Mouse (Mus musculus): Measurements from ENCODE around the gene Pakap. TPM values are rescaled to one million over a fixed set of nuclear protein-coding genes. Genes with fewer than 3 reads are reported as not detected.
A peak's percentile ranks its signal among the peaks of the same experiment; 100 is the strongest.

Pakap gene
- polyA plus RNA-seq, 1 experiment from 2014 or later, result 12.6 TPM

GRCm38 (mm10) chr4:57845031-57845431 lies 277.1 kb downstream of the Pakap start:
- peak overlapping the region; percentile 48 for H3K9ac ChIP-seq
- H3K4me3 ChIP-seq (replicated peaks; ENCODE audit: low read length), result peak overlapping the region; percentile 23
- no peaks in the 10 kb centered on the region for H3K27me3 ChIP-seq (ENCODE audit: control insufficient read depth, insufficient read depth, low read length)
- WGBS, result under 1% methylated on average over 10 of the region's 10 CpGs
- no peaks in the 10 kb centered on the region for H3K9me3 ChIP-seq (ENCODE audit: control insufficient read depth, low read length)
- no peak for DNase-seq (ENCODE audit: low spot score)
- ATAC-seq (ENCODE audit: low FRiP score), result peak; percentile 57; the same call in 1 of the 2 replicates
- H3K36me3 ChIP-seq (replicated peaks; ENCODE audit: control insufficient read depth, insufficient read depth), result no peaks in the 10 kb centered on the region
- H3K4me1 ChIP-seq (replicated peaks; ENCODE audit: control insufficient read depth, insufficient read depth, low read length), result peaks cover 6% of the 10 kb centered on the region; the same call in 1 of the 2 replicates
- H3K4me2 ChIP-seq (replicated peaks), result peak overlapping the region; percentile 31
- peak overlapping the region; percentile 72 for H3K27ac ChIP-seq

DNA sequence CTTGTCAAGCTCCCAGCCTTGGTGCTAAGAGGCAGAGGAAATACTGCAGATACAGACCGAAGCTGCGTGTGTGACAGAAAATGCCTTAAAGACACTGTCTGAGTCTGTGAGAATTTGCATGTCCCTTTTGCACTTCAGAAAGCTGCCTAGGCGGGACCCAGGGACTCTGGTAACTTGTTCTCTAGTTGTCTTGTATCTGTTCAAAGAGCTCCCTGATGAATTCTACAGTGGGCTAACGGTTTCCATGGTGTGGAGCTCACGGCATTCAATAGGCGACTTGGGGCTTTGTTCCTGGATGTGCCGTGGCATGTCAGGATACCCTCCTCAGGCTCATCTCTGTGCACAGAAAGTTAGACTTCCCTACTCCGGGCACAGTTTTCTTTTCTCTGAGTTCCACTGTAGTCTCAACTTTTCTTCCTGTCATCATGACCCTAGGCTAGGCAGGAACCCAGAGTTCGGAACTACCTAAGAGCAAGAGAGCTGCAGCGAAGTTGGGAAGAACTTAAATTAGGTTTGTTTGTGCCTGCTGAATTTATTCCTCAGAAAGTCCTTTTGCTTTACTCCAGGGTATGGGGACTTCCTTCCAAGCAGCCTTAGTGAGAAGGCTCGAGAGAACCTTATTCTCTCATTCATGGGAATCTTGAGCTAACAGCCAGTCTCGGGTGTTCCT lies 277.7 kb downstream of the Pakap start:
- Histone ChIP-seq H3K4me3 (replicated peaks; ENCODE audit: low read length) (peak overlapping the region; percentile 23), H3K4me1 (replicated peaks; ENCODE audit: control insufficient read depth, insufficient read depth, low read length) (peaks cover 6% of the 10 kb centered on the region; the same call in 1 of the 2 replicates), H3K27ac (peak overlapping the region; percentile 72), H3K9ac (peak overlapping the region; percentile 48), H3K36me3 (replicated peaks; ENCODE audit: control insufficient read depth, insufficient read depth) (no peaks in the 10 kb centered on the region), H3K9me3 (ENCODE audit: control insufficient read depth, low read length) (no peaks in the 10 kb centered on the region), H3K4me2 (replicated peaks) (peak overlapping the region; percentile 31), H3K27me3 (ENCODE audit: control insufficient read depth, insufficient read depth, low read length) (no peaks in the 10 kb centered on the region)
- ATAC-seq (ENCODE audit: low FRiP score) (no peak; the same call in 1 of the 2 replicates), DNase-seq (ENCODE audit: low spot score) (no peak)
- 14% methylated on average over 12 of the region's 12 CpGs for WGBS

GRCm38 (mm10) chr4:57846381-57846990 lies 278.5 kb downstream of the Pakap start:
- Histone ChIP-seq H3K4me1 (replicated peaks; ENCODE audit: control insufficient read depth, insufficient read depth, low read length) (peaks cover 6% of the 10 kb centered on the region; the same call in 1 of the 2 replicates), H3K27ac (peak overlapping the region; percentile 72), H3K36me3 (replicated peaks; ENCODE audit: control insufficient read depth, insufficient read depth) (no peaks in the 10 kb centered on the region), H3K9ac (no peak overlapping the region; the same call in 1 of the 2 replicates), H3K27me3 (ENCODE audit: control insufficient read depth, insufficient read depth, low read length) (no peaks in the 10 kb centered on the region), H3K9me3 (ENCODE audit: control insufficient read depth, low read length) (no peaks in the 10 kb centered on the region), H3K4me2 (replicated peaks) (peak overlapping the region; percentile 31), H3K4me3 (replicated peaks; ENCODE audit: low read length) (peak overlapping the region; percentile 23; the same call in 1 of the 2 replicates)
- no peak for ATAC-seq (ENCODE audit: low FRiP score)
- WGBS, result 42% methylated on average over 12 of the region's 12 CpGs
- no peak for DNase-seq (ENCODE audit: low spot score)

- H3K9me3 ChIP-seq (ENCODE audit: control insufficient read depth, low read length), result no peaks in the 10 kb centered on the region
- DNase-seq (ENCODE audit: low spot score), result no peak
- no peak overlapping the region; the same call in 1 of the 2 replicates for H3K9ac ChIP-seq
- no peak overlapping the region for H3K4me3 ChIP-seq (replicated peaks; ENCODE audit: low read length)
- 27% methylated on average over 8 of the region's 8 CpGs for WGBS
- peak overlapping the region; percentile 72 for H3K27ac ChIP-seq
- no peaks in the 10 kb centered on the region for H3K36me3 ChIP-seq (replicated peaks; ENCODE audit: control insufficient read depth, insufficient read depth)
- peak; percentile 45 for ATAC-seq (ENCODE audit: low FRiP score)
- H3K27me3 ChIP-seq (ENCODE audit: control insufficient read depth, insufficient read depth, low read length), result no peaks in the 10 kb centered on the region
- peaks cover 6% of the 10 kb centered on the region; the same call in 1 of the 2 replicates for H3K4me1 ChIP-seq (replicated peaks; ENCODE audit: control insufficient read depth, insufficient read depth, low read length)
- H3K4me2 ChIP-seq (replicated peaks), result peak overlapping the region; percentile 31
These were observed 279.0 kb downstream of the Pakap start for GRCm38 (mm10) chr4:57846991-57847422.

GRCm38 (mm10) chr4:57847676-57848075 lies 279.7 kb downstream of the Pakap start:
- H3K9ac ChIP-seq, result no peak overlapping the region
- H3K27ac ChIP-seq, result peak overlapping the region; percentile 72
- no peaks in the 10 kb centered on the region for H3K9me3 ChIP-seq (ENCODE audit: control insufficient read depth, low read length)
- H3K4me1 ChIP-seq (replicated peaks; ENCODE audit: control insufficient read depth, insufficient read depth, low read length), result peaks cover 6% of the 10 kb centered on the region; the same call in 1 of the 2 replicates
- ATAC-seq (ENCODE audit: low FRiP score) (no peak), DNase-seq (ENCODE audit: low spot score) (no peak)
- 92% methylated on average over 3 of the region's 3 CpGs for WGBS
- H3K27me3 ChIP-seq (ENCODE audit: control insufficient read depth, insufficient read depth, low read length), result no peaks in the 10 kb centered on the region
- peak overlapping the region; percentile 31 for H3K4me2 ChIP-seq (replicated peaks)
- H3K36me3 ChIP-seq (replicated peaks; ENCODE audit: control insufficient read depth, insufficient read depth), result no peaks in the 10 kb centered on the region
- H3K4me3 ChIP-seq (replicated peaks; ENCODE audit: low read length), result no peak overlapping the region

DNA sequence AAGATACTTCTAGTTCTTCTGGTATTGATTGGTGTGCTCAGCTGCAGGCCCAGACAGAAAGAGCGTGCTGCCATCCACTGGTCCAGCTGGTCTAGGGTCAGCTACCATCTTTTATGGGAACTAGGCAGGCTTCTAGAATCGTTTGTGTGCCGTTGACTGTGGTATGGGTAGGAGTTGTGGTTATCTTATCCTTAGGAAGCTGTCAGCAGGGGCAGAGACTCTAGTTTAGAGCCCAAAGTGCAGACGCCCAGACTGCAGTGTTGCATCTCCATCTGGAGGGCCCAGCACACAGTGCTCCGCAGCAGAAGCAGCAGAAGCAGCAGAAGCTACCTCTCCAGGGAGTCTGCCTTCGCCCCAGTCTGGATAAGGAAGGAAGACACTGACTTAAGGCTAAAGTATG lies 281.5 kb downstream of the Pakap start:
- no peak overlapping the region for H3K4me2 ChIP-seq (replicated peaks)
- WGBS, result 79% methylated on average over 6 of the region's 6 CpGs
- H3K9ac ChIP-seq, result no peak overlapping the region
- no peaks in the 10 kb centered on the region for H3K27me3 ChIP-seq (ENCODE audit: control insufficient read depth, insufficient read depth, low read length)
- DNase-seq (ENCODE audit: low spot score), result no peak
- H3K27ac ChIP-seq, result no peak overlapping the region
- H3K4me1 ChIP-seq (replicated peaks; ENCODE audit: control insufficient read depth, insufficient read depth, low read length), result peaks cover 6% of the 10 kb centered on the region; the same call in 1 of the 2 replicates
- peaks cover 3% of the 10 kb centered on the region; the same call in 1 of the 2 replicates for H3K36me3 ChIP-seq (replicated peaks; ENCODE audit: control insufficient read depth, insufficient read depth)
- no peak overlapping the region for H3K4me3 ChIP-seq (replicated peaks; ENCODE audit: low read length)
- ATAC-seq (ENCODE audit: low FRiP score), result no peak
- no peaks in the 10 kb centered on the region for H3K9me3 ChIP-seq (ENCODE audit: control insufficient read depth, low read length)

DNA sequence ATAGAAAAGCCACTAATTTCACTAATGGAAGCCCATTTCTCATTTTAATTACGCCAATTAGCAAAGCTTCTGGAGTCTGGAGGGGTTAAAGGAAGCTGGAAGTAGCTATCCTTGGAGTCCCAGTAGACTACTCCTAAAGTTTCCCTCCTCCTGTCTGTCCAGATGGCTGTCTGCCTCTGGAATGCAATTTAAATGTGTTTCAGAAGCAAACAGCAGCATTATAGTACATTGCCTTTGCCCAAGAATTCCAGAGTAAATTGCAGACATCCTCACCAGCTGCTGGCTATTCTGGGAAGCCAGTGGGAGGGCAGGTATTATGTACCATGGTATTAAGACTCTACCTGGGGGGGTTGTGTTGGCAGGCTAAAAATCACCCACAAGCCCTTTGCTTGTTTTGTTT lies 283.8 kb downstream of the Pakap start:
- H3K27me3 ChIP-seq (ENCODE audit: control insufficient read depth, insufficient read depth, low read length), result no peaks in the 10 kb centered on the region
- WGBS, result 68% methylated on average over 1 of the region's 1 CpGs
- H3K27ac ChIP-seq, result no peak overlapping the region
- DNase-seq (ENCODE audit: low spot score) (no peak), ATAC-seq (ENCODE audit: low FRiP score) (no peak)
- no peaks in the 10 kb centered on the region; the same call in 1 of the 2 replicates for H3K4me1 ChIP-seq (replicated peaks; ENCODE audit: control insufficient read depth, insufficient read depth, low read length)
- H3K9ac ChIP-seq, result no peak overlapping the region
- no peaks in the 10 kb centered on the region for H3K9me3 ChIP-seq (ENCODE audit: control insufficient read depth, low read length)
- H3K4me2 ChIP-seq (replicated peaks), result no peak overlapping the region
- no peak overlapping the region for H3K4me3 ChIP-seq (replicated peaks; ENCODE audit: low read length)
- peaks cover 25% of the 10 kb centered on the region for H3K36me3 ChIP-seq (replicated peaks; ENCODE audit: control insufficient read depth, insufficient read depth)

DNA sequence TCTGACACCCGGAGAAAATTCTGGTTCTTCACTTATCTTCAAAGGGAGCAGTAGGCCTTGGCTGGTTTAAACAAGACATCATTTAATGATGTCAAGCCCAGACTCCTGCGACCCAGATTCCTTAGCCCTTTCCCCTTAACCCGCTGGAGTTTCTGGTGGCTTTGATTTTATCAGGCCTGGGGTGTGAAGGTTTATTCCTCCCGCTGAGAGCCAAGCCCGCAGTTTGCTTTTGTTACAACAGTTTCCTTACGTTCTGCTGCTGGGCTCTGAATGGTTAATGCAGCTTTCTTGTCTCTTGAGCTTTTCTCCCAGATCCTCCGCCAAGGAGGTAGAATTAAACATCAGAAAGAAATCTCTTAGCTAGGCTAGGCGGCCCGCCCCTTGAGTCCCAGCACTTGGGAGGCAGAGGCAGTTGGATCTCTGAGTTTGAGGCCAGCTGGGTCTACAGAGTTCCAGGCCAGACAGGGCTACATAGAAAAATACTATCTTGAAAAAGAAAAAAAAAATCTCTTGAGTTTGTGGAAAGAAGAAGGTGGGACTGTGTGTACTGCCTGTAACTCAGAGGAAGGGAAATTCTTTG lies 284.6 kb downstream of the Pakap start:
- Histone ChIP-seq H3K9ac (no peak overlapping the region), H3K36me3 (replicated peaks; ENCODE audit: control insufficient read depth, insufficient read depth) (peaks cover 33% of the 10 kb centered on the region), H3K4me2 (replicated peaks) (no peak overlapping the region), H3K27me3 (ENCODE audit: control insufficient read depth, insufficient read depth, low read length) (no peaks in the 10 kb centered on the region), H3K9me3 (ENCODE audit: control insufficient read depth, low read length) (no peaks in the 10 kb centered on the region), H3K4me3 (replicated peaks; ENCODE audit: low read length) (no peak overlapping the region), H3K4me1 (replicated peaks; ENCODE audit: control insufficient read depth, insufficient read depth, low read length) (no peaks in the 10 kb centered on the region; the same call in 1 of the 2 replicates), H3K27ac (no peak overlapping the region)
- no peak for ATAC-seq (ENCODE audit: low FRiP score)
- 36% methylated on average over 9 of the region's 9 CpGs for WGBS
- DNase-seq (ENCODE audit: low spot score), result no peak

DNA sequence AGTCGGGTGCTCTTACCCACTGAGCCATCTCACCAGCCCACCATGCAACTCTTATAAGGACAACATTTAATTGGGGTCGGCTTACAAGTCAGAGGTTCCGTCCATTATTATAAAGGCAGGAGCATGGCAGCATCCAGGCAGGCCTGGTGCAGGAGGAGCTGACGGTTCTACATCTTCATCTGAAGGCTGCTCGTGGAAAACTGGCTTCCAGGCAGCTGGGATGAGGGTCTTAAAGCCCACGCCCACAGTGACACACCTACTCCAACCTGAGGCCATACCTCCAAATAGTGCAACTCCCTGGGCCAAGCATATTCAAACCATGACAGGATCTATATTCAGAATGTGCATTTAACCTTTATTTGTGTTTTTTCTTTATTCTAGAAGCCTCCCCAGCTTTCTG lies 286.2 kb downstream of the Pakap start:
- H3K9me3 ChIP-seq (ENCODE audit: control insufficient read depth, low read length), result no peaks in the 10 kb centered on the region
- H3K4me2 ChIP-seq (replicated peaks), result no peak overlapping the region
- H3K27ac ChIP-seq, result no peak overlapping the region
- H3K4me3 ChIP-seq (replicated peaks; ENCODE audit: low read length), result no peak overlapping the region
- H3K4me1 ChIP-seq (replicated peaks; ENCODE audit: control insufficient read depth, insufficient read depth, low read length), result no peaks in the 10 kb centered on the region
- no peak overlapping the region for H3K9ac ChIP-seq
- peaks cover 37% of the 10 kb centered on the region for H3K36me3 ChIP-seq (replicated peaks; ENCODE audit: control insufficient read depth, insufficient read depth)
- no peak for DNase-seq (ENCODE audit: low spot score)
- ATAC-seq (ENCODE audit: low FRiP score), result no peak
- H3K27me3 ChIP-seq (ENCODE audit: control insufficient read depth, insufficient read depth, low read length), result no peaks in the 10 kb centered on the region
- 89% methylated on average over 6 of the region's 6 CpGs for WGBS

Measured in hindbrain, embryonic 14.5 days (tissue).